Mouse (Mus musculus) embryonic facial prominence, embryonic 14.5 days (tissue): ENCODE measurements around the gene Xylt2. TPM values are rescaled to one million over a fixed set of nuclear protein-coding genes. Genes with fewer than 3 reads are reported as not detected.
"Not testable (repeated sequence)": the region's sequence is repeated elsewhere in the genome, so short reads cannot be mapped to it uniquely, and the experiment has no call there.

Experiments
- ATAC-seq: fragments of 200-750 bp; cut with Nextera tagmentation; 2 replicates; pipeline ENCODE4 v1.8.0; 2017; ENCODE audit warnings: low read depth, moderate number of reproducible peaks, moderate TSS enrichment
- DNase-seq: peaks from one replicate; pipeline ENCODE4 v3.0.0-alpha.2; 2015; ENCODE audit warnings: low spot score
- H3K27ac ChIP-seq: fragments of 300-500 bp; sonication (generic); replicated peaks from 2 replicates; pipeline ENCODE4 v1.5.1; 2014; ENCODE audit warnings: low read depth, mild to moderate bottlenecking, low read length, moderate library complexity
- H3K27me3 ChIP-seq: fragments of 300-500 bp; sonication (generic); replicated peaks from 2 replicates; pipeline ENCODE4 v1.6.1; 2014; ENCODE audit warnings: low read length; ENCODE audit not compliant: control insufficient read depth, insufficient read depth
- H3K36me3 ChIP-seq: fragments of 300-500 bp; sonication (generic); 2 replicates; pipeline ENCODE4 v1.6.1; 2014; ENCODE audit warnings: low read length, mixed read lengths; ENCODE audit not compliant: control insufficient read depth, insufficient read depth
- H3K4me1 ChIP-seq: fragments of 300-500 bp; sonication (generic); 2 replicates; pipeline ENCODE4 v1.6.1; 2014; ENCODE audit warnings: antibody characterized with exemption, low read length; ENCODE audit not compliant: control insufficient read depth, insufficient read depth
- H3K4me2 ChIP-seq: fragments of 300-500 bp; sonication (generic); 2 replicates; pipeline ENCODE4 v1.6.1; 2014; ENCODE audit warnings: low read depth, mild to moderate bottlenecking, low read length, moderate library complexity, mixed read lengths
- H3K4me3 ChIP-seq: fragments of 300-500 bp; sonication (generic); 2 replicates; pipeline ENCODE4 v1.5.1; 2014; ENCODE audit warnings: low read depth, mild to moderate bottlenecking, low read length
- H3K9ac ChIP-seq: fragments of 300-500 bp; sonication (generic); 2 replicates; pipeline ENCODE4 v1.6.1; 2014; ENCODE audit warnings: low read depth, mild to moderate bottlenecking, low read length, moderate library complexity, mixed read lengths
- H3K9me3 ChIP-seq: fragments of 300-500 bp; sonication (generic); 2 replicates; pipeline ENCODE4 v1.6.1; 2016; ENCODE audit warnings: low read length; ENCODE audit not compliant: control insufficient read depth
- WGBS: fragments of 180-500 bp; shearing (Covaris S2); extraction: QIAGEN DNeasy Blood & Tissue Kit; methylation state at CpG from one replicate; pipeline ENCODE4 v1.1.7; 2014; 5-methylcytosine and 5-hydroxymethylcytosine counted together
- polyA plus RNA-seq: library from polyadenylated mRNA; unstranded; fragments of >200 nt; fragmentation: Nextera tagmentation; extraction: Ambion mirVana; gene quantifications from 2 replicates; pipeline ENCODE4 v1.2.1, GENCODE M21; 2014

Xylt2 gene
- polyA plus RNA-seq, 1 experiment from 2014 or later: 22.5 TPM

- H3K27me3 ChIP-seq: no peaks in the 10 kb centered on the region
- H3K27ac ChIP-seq: no peak overlapping the region; the same call in 1 of the 2 replicates
- H3K9me3 ChIP-seq: no peaks in the 10 kb centered on the region
- no peak overlapping the region for H3K4me3 ChIP-seq
- H3K9ac ChIP-seq: no peak overlapping the region
- DNase-seq: peak; percentile 55
- 39% methylated on average over 7 of the region's 7 CpGs for WGBS
- no peak overlapping the region for H3K4me2 ChIP-seq
- H3K36me3 ChIP-seq: no peaks in the 10 kb centered on the region
- no peak for ATAC-seq
- no peaks in the 10 kb centered on the region; the same call in 1 of the 2 replicates for H3K4me1 ChIP-seq
Measured at GRCm38 (mm10) chr11:94704020-94704419, 26.7 kb upstream of the Xylt2 start.

- H3K4me1 ChIP-seq: no peaks in the 10 kb centered on the region; the same call in 1 of the 2 replicates
- no peaks in the 10 kb centered on the region for H3K9me3 ChIP-seq
- no peak overlapping the region for H3K9ac ChIP-seq
- H3K27me3 ChIP-seq: no peaks in the 10 kb centered on the region
- no peak overlapping the region; the same call in 1 of the 2 replicates for H3K4me2 ChIP-seq
- DNase-seq (no peak), ATAC-seq (no peak)
- no peak overlapping the region; the same call in 1 of the 2 replicates for H3K27ac ChIP-seq
- 51% methylated on average over 3 of the region's 3 CpGs for WGBS
- H3K4me3 ChIP-seq: no peak overlapping the region
- no peaks in the 10 kb centered on the region for H3K36me3 ChIP-seq
Measured at GRCm38 (mm10) chr11:94702216-94702610, 24.9 kb upstream of the Xylt2 start.

- H3K4me1 ChIP-seq: no peaks in the 10 kb centered on the region; the same call in 1 of the 2 replicates
- WGBS: 49% methylated on average over 24 of the region's 27 CpGs
- no peak overlapping the region for H3K4me3 ChIP-seq
- no peak for DNase-seq
- no peak overlapping the region; the same call in 1 of the 2 replicates for H3K27ac ChIP-seq
- no peak overlapping the region for H3K9ac ChIP-seq
- H3K4me2 ChIP-seq: no peak overlapping the region; the same call in 1 of the 2 replicates
- ATAC-seq: no peak
- no peaks in the 10 kb centered on the region for H3K9me3 ChIP-seq
- H3K27me3 ChIP-seq: no peaks in the 10 kb centered on the region
- no peaks in the 10 kb centered on the region for H3K36me3 ChIP-seq
Measured at GRCm38 (mm10) chr11:94701401-94702215, 24.3 kb upstream of the Xylt2 start.

GRCm38 (mm10) chr11:94699399-94699798 is 22.1 kb upstream of the Xylt2 start:
- no peak overlapping the region for H3K4me2 ChIP-seq
- no peaks in the 10 kb centered on the region for H3K36me3 ChIP-seq
- H3K9me3 ChIP-seq: no peaks in the 10 kb centered on the region
- DNase-seq: no peak
- ATAC-seq: no peak
- H3K9ac ChIP-seq: no peak overlapping the region
- H3K27ac ChIP-seq: no peak overlapping the region
- H3K4me3 ChIP-seq: no peak overlapping the region
- no peaks in the 10 kb centered on the region for H3K27me3 ChIP-seq
- WGBS: 96% methylated on average over 3 of the region's 3 CpGs
- no peaks in the 10 kb centered on the region; the same call in 1 of the 2 replicates for H3K4me1 ChIP-seq

- ATAC-seq: 0 out of 2 replicates have a peak, but pooled peaks have one; percentile 12
- WGBS: 47% methylated on average over 13 of the region's 13 CpGs
- Histone ChIP-seq H3K27me3 (no peaks in the 10 kb centered on the region), H3K27ac (no peak overlapping the region), H3K9me3 (no peaks in the 10 kb centered on the region), H3K4me2 (no peak overlapping the region), H3K4me1 (no peaks in the 10 kb centered on the region; the same call in 1 of the 2 replicates), H3K4me3 (no peak overlapping the region), H3K9ac (no peak overlapping the region), H3K36me3 (no peaks in the 10 kb centered on the region)
- no peak for DNase-seq
Measured at GRCm38 (mm10) chr11:94697703-94698464, 20.6 kb upstream of the Xylt2 start.

- H3K36me3 ChIP-seq: no peaks in the 10 kb centered on the region
- H3K4me1 ChIP-seq: no peaks in the 10 kb centered on the region; the same call in 1 of the 2 replicates
- no peak for ATAC-seq
- WGBS: 85% methylated on average over 2 of the region's 2 CpGs
- H3K27ac ChIP-seq: no peak overlapping the region
- no peak for DNase-seq
- no peaks in the 10 kb centered on the region for H3K27me3 ChIP-seq
- no peaks in the 10 kb centered on the region for H3K9me3 ChIP-seq
- no peak overlapping the region for H3K9ac ChIP-seq
- no peak overlapping the region for H3K4me2 ChIP-seq
- H3K4me3 ChIP-seq: no peak overlapping the region
Measured at GRCm38 (mm10) chr11:94697140-94697539, 19.8 kb upstream of the Xylt2 start.

- WGBS: 64% methylated on average over 6 of the region's 6 CpGs
- no peak overlapping the region for H3K27ac ChIP-seq
- H3K9ac ChIP-seq: no peak overlapping the region
- no peaks in the 10 kb centered on the region for H3K9me3 ChIP-seq
- DNase-seq: no peak
- H3K4me3 ChIP-seq: no peak overlapping the region
- no peak overlapping the region for H3K4me2 ChIP-seq
- H3K4me1 ChIP-seq: no peaks in the 10 kb centered on the region
- ATAC-seq: no peak
- no peaks in the 10 kb centered on the region for H3K27me3 ChIP-seq
- no peaks in the 10 kb centered on the region for H3K36me3 ChIP-seq
Measured at GRCm38 (mm10) chr11:94695508-94695907, 18.2 kb upstream of the Xylt2 start.

- H3K9me3 ChIP-seq, H3K4me2 ChIP-seq, H3K36me3 ChIP-seq, H3K4me3 ChIP-seq, DNase-seq, H3K9ac ChIP-seq, ATAC-seq, H3K4me1 ChIP-seq, H3K27me3 ChIP-seq, H3K27ac ChIP-seq: not testable (repeated sequence)
Measured at GRCm38 (mm10) chr11:94692502-94692901, 15.2 kb upstream of the Xylt2 start.
